9 mouse cellular contexts compared by ENCODE assay signal in genomic region chr15:84298804-84299370, GRCm38 (mm10). TPM values are rescaled to one million over a fixed set of nuclear protein-coding genes. Genes with fewer than 3 reads are reported as not detected.
A peak's percentile ranks its signal among the peaks of the same experiment; 100 is the strongest.
DNase-seq lines count a peak whose midpoint lies in the region; ATAC-seq and TF ChIP-seq lines count a peak whose summit lies in the region.
"Had no signal": no experiment of that assay in that cellular context is flagged by ENCODE, and none has a peak within 500 bp of the region (broad histone marks: within the 10 kb centered on the region; RNA-seq: fewer than 3 reads in every experiment).

No protein-coding gene starts in this region.

- 25% methylated on average over 13 of the region's 13 CpGs for WGBS in forebrain, embryonic 13.5 days
- 13% methylated on average over 13 of the region's 13 CpGs for WGBS in neural tube, embryonic 15.5 days
- WGBS in cerebellum, adult 2 months, result 60% methylated on average over 13 of the region's 13 CpGs

- DNase-seq in retina, postnatal 1 day, result peak; percentile 58
- no peak for DNase-seq in retina, embryonic 14.5 days (ENCODE audit: low spot score)
- DNase-seq in left cerebral cortex, postnatal 14 days (ENCODE audit: low spot score in 2 of 2), result peak; percentile 76
- no peak for DNase-seq in gastrocnemius, postnatal 25 days
- DNase-seq in cerebellum, adult 2 months, result no peak
- no peak for DNase-seq in heart, adult 9 months (ENCODE audit: low spot score in 2 of 2)

- ATAC-seq in forebrain, embryonic 13.5 days, result no peak
- no peak for ATAC-seq in neural tube, embryonic 15.5 days (ENCODE audit: low FRiP score)

- TF ChIP-seq POLR2A in cerebellum, adult 2 months (IDR thresholded peaks at IDR 0.05; ENCODE audit: borderline replicate concordance, insufficient read depth, low read length), result no peak

- no peaks in the 10 kb centered on the region for H3K9me3 ChIP-seq in forebrain, embryonic 13.5 days (replicated peaks)
- H3K9me3 ChIP-seq in neural tube, embryonic 15.5 days (replicated peaks), result no peaks in the 10 kb centered on the region
- H3K9me3 ChIP-seq: heart, embryonic 15.5 days had no signal

- no peaks in the 10 kb centered on the region for H3K36me3 ChIP-seq in forebrain, embryonic 13.5 days (ENCODE audit: poor library complexity, severe bottlenecking)
- H3K36me3 ChIP-seq in neural tube, embryonic 15.5 days, result no peaks in the 10 kb centered on the region

- H3K27ac ChIP-seq in forebrain, embryonic 13.5 days, result peak overlapping the region; percentile 85
- 0 out of 2 replicates have a peak overlapping the region, but pooled peaks have one; percentile 67 for H3K27ac ChIP-seq in neural tube, embryonic 15.5 days (replicated peaks)
- H3K27ac ChIP-seq in cerebellum, adult 2 months (ENCODE audit: insufficient read depth, low read length), result no peak overlapping the region
- H3K27ac ChIP-seq: heart, embryonic 15.5 days had no signal

- intact Hi-C loops in left cerebral cortex, postnatal 14 days (cut with DNase I), result no loop called here

- peak overlapping the region; percentile 27; the same call in 1 of the 2 replicates for H3K4me2 ChIP-seq in forebrain, embryonic 13.5 days
- H3K4me2 ChIP-seq in neural tube, embryonic 15.5 days, result peak overlapping the region; percentile 22; the same call in 1 of the 2 replicates
- H3K4me2 ChIP-seq: heart, embryonic 15.5 days had no signal

- peaks cover 65% of the 10 kb centered on the region for H3K4me1 ChIP-seq in forebrain, embryonic 13.5 days
- peaks cover 55% of the 10 kb centered on the region for H3K4me1 ChIP-seq in neural tube, embryonic 15.5 days
- H3K4me1 ChIP-seq in cerebellum, adult 2 months (ENCODE audit: control insufficient read depth, insufficient read depth, low read length), result peaks cover 12% of the 10 kb centered on the region

- no peak overlapping the region for H3K4me3 ChIP-seq in forebrain, embryonic 13.5 days
- no peak overlapping the region for H3K4me3 ChIP-seq in neural tube, embryonic 15.5 days (replicated peaks)
- no peak overlapping the region for H3K4me3 ChIP-seq in cerebellum, adult 2 months (replicated peaks; ENCODE audit: insufficient read depth, low read depth, low read length)
- H3K4me3 ChIP-seq: heart, embryonic 15.5 days had no signal

- no peaks in the 10 kb centered on the region; the same call in 1 of the 2 replicates for H3K27me3 ChIP-seq in forebrain, embryonic 13.5 days
- 0 out of 2 replicates have a peak, but pooled peaks cover 3% of the 10 kb centered on the region for H3K27me3 ChIP-seq in neural tube, embryonic 15.5 days (replicated peaks)
- no peaks in the 10 kb centered on the region for H3K27me3 ChIP-seq in cerebellum, adult 2 months (ENCODE audit: control insufficient read depth, insufficient read depth, low read length)
- H3K27me3 ChIP-seq: heart, embryonic 15.5 days had no signal

- no peak for TF ChIP-seq CTCF in cerebellum, adult 2 months (IDR thresholded peaks at IDR 0.05; ENCODE audit: borderline replicate concordance, insufficient read depth, low read depth, low read length)

- no peak overlapping the region for H3K9ac ChIP-seq in forebrain, embryonic 13.5 days
- no peak overlapping the region for H3K9ac ChIP-seq in neural tube, embryonic 15.5 days (replicated peaks)
- H3K9ac ChIP-seq: heart, embryonic 15.5 days had no signal

RNA-seq across cellular contexts. Expression of gene Parvg, which starts 24.9 kb away (rescaled TPM):
- 0.64 and 0.66 TPM in 2 replicates for polyA plus RNA-seq in forebrain, embryonic 13.5 days (2015; fragmentation: Nextera tagmentation; extraction: Ambion mirVana)
- 1 to 10 TPM; 5.9 to 7.8 TPM for total RNA-seq in left cerebral cortex, postnatal 14 days (2021)
- 1.1 and 17.3 TPM in 2 replicates for polyA plus RNA-seq in neural tube, embryonic 15.5 days (2015; fragmentation: Nextera tagmentation; extraction: Ambion mirVana)
- total RNA-seq in gastrocnemius, postnatal 25 days (2021), result 1 to 10 TPM in 1 of 2 experiments, under 1 TPM in 1; 0.33 to 1.3 TPM
- 1.3 and 1.4 TPM in 2 replicates for polyA plus RNA-seq in cerebellum, adult 2 months (2012; rRNA removed)

Comparison
In these comparisons a context has a peak if more than half of its experiments do, and no peak if none do; other contexts are left out.
1. DNase-seq: peak in retina, postnatal 1 day (single experiment) and left cerebral cortex, postnatal 14 days (2 of 2); none in retina, embryonic 14.5 days (single experiment), gastrocnemius, postnatal 25 days (single experiment), cerebellum, adult 2 months (0 of 2) and heart, adult 9 months (0 of 2).